Mouse (Mus musculus): ENCODE measurements around the gene Paf1. TPM values are rescaled to one million over a fixed set of nuclear protein-coding genes. Genes with fewer than 3 reads are reported as not detected.

Gene Paf1
- polyA plus RNA-seq, 2 experiments = 54.2 to 102 TPM

GRCm38 (mm10) chr7:28362441-28363060 lies 30.2 kb upstream of the Paf1 start:
- Histone ChIP-seq H3K36me3 (ENCODE audit: control insufficient read depth, insufficient read depth, low read length) (peaks cover 80% of the 10 kb centered on the region), H3K4me2 (replicated peaks; ENCODE audit: low read depth, low read length, severe bottlenecking) (no peak overlapping the region), H3K4me3 (replicated peaks; ENCODE audit: low read length) (no peak overlapping the region), H3K4me1 (ENCODE audit: control insufficient read depth, insufficient read depth, low read length) (no peaks in the 10 kb centered on the region), H3K27me3 (ENCODE audit: control insufficient read depth, insufficient read depth, low read length) (no peaks in the 10 kb centered on the region), H3K9ac (ENCODE audit: low read depth, low read length, severe bottlenecking) (no peak overlapping the region), H3K27ac (replicated peaks; ENCODE audit: low read depth, low read length) (no peak overlapping the region), H3K9me3 (ENCODE audit: control insufficient read depth, low read length) (no peaks in the 10 kb centered on the region)
- TF ChIP-seq POLR2A (IDR thresholded peaks at IDR 0.05; ENCODE audit: borderline replicate concordance, extremely low read depth, insufficient read depth, insufficient read length) = no peak
- WGBS = 87% methylated on average over 16 of the region's 16 CpGs
- no peak for ATAC-seq (ENCODE audit: low FRiP score, low read depth)
- DNase-seq (ENCODE audit: low spot score) = no peak

- WGBS = 91% methylated on average over 16 of the region's 16 CpGs
- H3K27me3 ChIP-seq (ENCODE audit: control insufficient read depth, insufficient read depth, low read length) = no peaks in the 10 kb centered on the region
- H3K4me1 ChIP-seq (ENCODE audit: control insufficient read depth, insufficient read depth, low read length) = peaks cover 15% of the 10 kb centered on the region
- H3K36me3 ChIP-seq (ENCODE audit: control insufficient read depth, insufficient read depth, low read length) = peaks cover 69% of the 10 kb centered on the region
- no peak overlapping the region for H3K9ac ChIP-seq (ENCODE audit: low read depth, low read length, severe bottlenecking)
- TF ChIP-seq POLR2A (IDR thresholded peaks at IDR 0.05; ENCODE audit: borderline replicate concordance, extremely low read depth, insufficient read depth, insufficient read length) = no peak
- no peak overlapping the region for H3K4me2 ChIP-seq (replicated peaks; ENCODE audit: low read depth, low read length, severe bottlenecking)
- ATAC-seq (ENCODE audit: low FRiP score, low read depth) (no peak), DNase-seq (ENCODE audit: low spot score) (no peak)
- H3K27ac ChIP-seq (replicated peaks; ENCODE audit: low read depth, low read length) = no peak overlapping the region
- H3K9me3 ChIP-seq (ENCODE audit: control insufficient read depth, low read length) = no peaks in the 10 kb centered on the region
- no peak overlapping the region for H3K4me3 ChIP-seq (replicated peaks; ENCODE audit: low read length)
Observed at GRCm38 (mm10) chr7:28367663-28368275, 25.0 kb upstream of the Paf1 start.

- H3K4me1 ChIP-seq (ENCODE audit: control insufficient read depth, insufficient read depth, low read length) = peaks cover 15% of the 10 kb centered on the region
- no peak for TF ChIP-seq POLR2A (IDR thresholded peaks at IDR 0.05; ENCODE audit: borderline replicate concordance, extremely low read depth, insufficient read depth, insufficient read length)
- ATAC-seq (ENCODE audit: low FRiP score, low read depth) (no peak), DNase-seq (ENCODE audit: low spot score) (no peak)
- no peaks in the 10 kb centered on the region for H3K9me3 ChIP-seq (ENCODE audit: control insufficient read depth, low read length)
- H3K4me3 ChIP-seq (replicated peaks; ENCODE audit: low read length) = no peak overlapping the region
- no peak overlapping the region for H3K4me2 ChIP-seq (replicated peaks; ENCODE audit: low read depth, low read length, severe bottlenecking)
- H3K27me3 ChIP-seq (ENCODE audit: control insufficient read depth, insufficient read depth, low read length) = no peaks in the 10 kb centered on the region
- whole genome bisulfite sequencing = 91% methylated on average over 16 of the region's 16 CpGs
- no peak overlapping the region for H3K9ac ChIP-seq (ENCODE audit: low read depth, low read length, severe bottlenecking)
- H3K36me3 ChIP-seq (ENCODE audit: control insufficient read depth, insufficient read depth, low read length) = peaks cover 66% of the 10 kb centered on the region
- no peak overlapping the region for H3K27ac ChIP-seq (replicated peaks; ENCODE audit: low read depth, low read length)
Observed at GRCm38 (mm10) chr7:28368276-28368920, 24.4 kb upstream of the Paf1 start.

GRCm38 (mm10) chr7:28370051-28370450 lies 22.7 kb upstream of the Paf1 start:
- DNase-seq (ENCODE audit: low spot score) (no peak), ATAC-seq (ENCODE audit: low FRiP score, low read depth) (no peak)
- H3K27ac ChIP-seq (replicated peaks; ENCODE audit: low read depth, low read length) = no peak overlapping the region
- peaks cover 19% of the 10 kb centered on the region for H3K4me1 ChIP-seq (ENCODE audit: control insufficient read depth, insufficient read depth, low read length)
- H3K9me3 ChIP-seq (ENCODE audit: control insufficient read depth, low read length) = no peaks in the 10 kb centered on the region
- no peaks in the 10 kb centered on the region for H3K27me3 ChIP-seq (ENCODE audit: control insufficient read depth, insufficient read depth, low read length)
- H3K36me3 ChIP-seq (ENCODE audit: control insufficient read depth, insufficient read depth, low read length) = peaks cover 50% of the 10 kb centered on the region
- WGBS = 87% methylated on average over 14 of the region's 14 CpGs
- H3K9ac ChIP-seq (ENCODE audit: low read depth, low read length, severe bottlenecking) = peak overlapping the region; percentile 88
- H3K4me2 ChIP-seq (replicated peaks; ENCODE audit: low read depth, low read length, severe bottlenecking) = peak overlapping the region; percentile 95
- TF ChIP-seq POLR2A (IDR thresholded peaks at IDR 0.05; ENCODE audit: borderline replicate concordance, extremely low read depth, insufficient read depth, insufficient read length) = no peak
- peak overlapping the region; percentile 82 for H3K4me3 ChIP-seq (replicated peaks; ENCODE audit: low read length)

- Histone ChIP-seq H3K27me3 (ENCODE audit: control insufficient read depth, insufficient read depth, low read length) (no peaks in the 10 kb centered on the region), H3K27ac (replicated peaks; ENCODE audit: low read depth, low read length) (peak overlapping the region; percentile 87), H3K9ac (ENCODE audit: low read depth, low read length, severe bottlenecking) (peak overlapping the region; percentile 88), H3K36me3 (ENCODE audit: control insufficient read depth, insufficient read depth, low read length) (peaks cover 43% of the 10 kb centered on the region), H3K4me2 (replicated peaks; ENCODE audit: low read depth, low read length, severe bottlenecking) (peak overlapping the region; percentile 95), H3K4me1 (ENCODE audit: control insufficient read depth, insufficient read depth, low read length) (peaks cover 22% of the 10 kb centered on the region), H3K9me3 (ENCODE audit: control insufficient read depth, low read length) (no peaks in the 10 kb centered on the region), H3K4me3 (replicated peaks; ENCODE audit: low read length) (peak overlapping the region; percentile 82)
- TF ChIP-seq POLR2A (IDR thresholded peaks at IDR 0.05; ENCODE audit: borderline replicate concordance, extremely low read depth, insufficient read depth, insufficient read length) = no peak
- WGBS = 3% methylated on average over 11 of the region's 11 CpGs
- ATAC-seq (ENCODE audit: low FRiP score, low read depth) = no peak
- no peak for DNase-seq (ENCODE audit: low spot score)
Observed at GRCm38 (mm10) chr7:28370977-28371513, 21.7 kb upstream of the Paf1 start.

Data from limb, embryonic 14.5 days (tissue).